Mouse (Mus musculus): ENCODE results near the gene Tns3. TPM values are rescaled to one million over a fixed set of nuclear protein-coding genes. Genes with fewer than 3 reads are reported as not detected.

Tns3 gene
- total RNA-seq, 2 experiments from 2014 or later, result 22.3 to 23.2 TPM

DNA sequence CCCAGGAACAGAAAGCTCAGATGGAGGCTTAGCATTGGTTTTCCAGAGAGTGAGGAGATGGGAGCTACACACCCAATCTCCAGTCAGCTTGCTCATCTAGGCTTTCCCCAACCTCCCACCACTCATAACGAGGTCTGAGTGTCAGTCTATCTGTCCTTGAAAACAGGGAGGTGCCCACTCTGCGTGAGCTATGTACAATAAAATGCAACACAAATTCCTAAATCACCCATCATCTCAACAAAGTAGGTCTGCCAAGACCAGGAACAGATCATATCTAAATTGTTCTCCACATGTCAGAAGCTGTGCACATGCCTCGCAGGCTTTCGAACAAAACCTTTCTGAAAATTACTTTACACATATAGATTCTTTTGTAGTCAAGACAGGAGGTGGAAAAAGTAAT is 134.3 kb downstream of the Tns3 start:
- DNase-seq, result no peak

GRCm38 (mm10) chr11:8525463-8526145 is 138.7 kb downstream of the Tns3 start:
- DNase-seq, result no peak

DNA sequence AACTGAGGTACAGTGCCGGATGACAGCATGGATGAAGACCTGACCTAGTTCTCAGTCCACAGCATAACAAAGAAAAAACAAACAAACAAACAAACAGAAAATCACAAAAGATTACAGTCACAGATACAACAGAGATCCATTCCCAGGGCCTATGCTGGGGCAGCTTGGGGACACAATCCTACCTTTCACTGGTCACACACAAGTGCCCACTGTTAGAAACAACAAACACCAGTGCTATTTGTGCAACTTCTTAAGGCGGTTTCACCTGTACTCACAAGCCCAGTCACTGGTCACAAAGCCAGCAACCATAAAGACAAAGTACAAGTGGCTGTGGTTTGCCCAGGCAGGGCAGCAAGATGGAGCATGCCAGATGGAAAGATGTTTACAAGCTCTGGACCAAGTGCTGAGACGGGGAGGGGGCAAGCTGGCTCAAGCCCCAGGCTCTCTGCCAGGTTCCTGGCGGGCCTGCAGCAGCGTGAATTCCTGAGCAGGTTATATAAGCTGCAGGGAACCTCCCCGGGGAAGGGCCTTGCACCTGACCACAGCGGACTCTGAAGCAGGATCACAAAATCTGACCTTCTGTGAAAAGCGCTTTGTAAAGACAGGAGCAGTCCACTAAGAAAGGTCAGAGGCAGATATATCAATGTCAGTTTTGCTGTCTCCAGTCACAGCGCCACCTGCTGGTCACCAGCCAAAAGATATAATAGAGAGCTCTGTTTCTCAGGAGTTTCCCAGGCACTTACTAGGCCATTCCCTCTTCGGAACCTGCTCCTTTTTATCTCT is 140.8 kb downstream of the Tns3 start:
- DNase-seq, result peak; percentile 69 to 89

DNA sequence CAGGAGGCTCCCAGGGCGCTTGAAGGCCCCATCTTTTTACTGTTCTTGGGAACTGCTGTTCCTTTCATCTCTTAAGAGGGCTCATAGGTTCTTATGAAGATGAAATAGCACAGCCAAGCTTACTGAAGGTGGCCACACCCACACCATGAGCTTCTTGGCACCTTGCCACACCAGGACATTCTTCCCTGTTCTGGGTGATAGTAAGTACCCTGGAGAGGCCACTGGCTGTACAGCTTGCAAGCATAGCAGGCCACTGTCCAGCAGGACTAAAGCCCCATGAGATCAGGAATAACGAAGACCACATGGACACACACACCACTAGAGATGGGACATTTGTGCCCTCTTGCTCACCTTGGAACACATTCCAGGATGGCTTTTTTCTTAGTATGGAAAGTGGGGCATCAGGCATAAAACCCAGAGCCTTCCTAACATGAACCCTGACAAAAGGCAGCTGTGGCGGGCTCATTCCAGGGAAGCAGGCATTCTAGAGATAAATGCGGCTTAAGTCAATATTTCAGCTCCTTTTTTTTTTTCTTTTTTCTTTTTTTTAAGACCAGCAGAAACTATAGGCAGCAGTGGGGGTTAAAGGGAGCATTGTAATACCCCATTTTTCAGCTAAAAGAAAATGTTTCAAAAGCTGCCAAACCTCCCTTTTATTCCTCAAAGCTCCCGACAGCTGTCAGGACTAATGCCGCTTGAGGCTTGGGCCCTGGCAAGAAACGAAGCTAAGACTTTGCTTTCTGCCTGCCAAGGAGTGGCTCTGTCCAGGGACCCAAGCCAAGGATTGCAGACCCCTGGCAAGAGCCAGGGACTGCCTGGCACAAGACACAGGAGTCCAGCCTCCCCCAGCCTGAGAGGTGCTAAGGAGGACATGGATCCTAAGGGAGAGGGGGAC is 150.7 kb downstream of the Tns3 start:
- DNase-seq, result peak; percentile 58 to 67

DNA sequence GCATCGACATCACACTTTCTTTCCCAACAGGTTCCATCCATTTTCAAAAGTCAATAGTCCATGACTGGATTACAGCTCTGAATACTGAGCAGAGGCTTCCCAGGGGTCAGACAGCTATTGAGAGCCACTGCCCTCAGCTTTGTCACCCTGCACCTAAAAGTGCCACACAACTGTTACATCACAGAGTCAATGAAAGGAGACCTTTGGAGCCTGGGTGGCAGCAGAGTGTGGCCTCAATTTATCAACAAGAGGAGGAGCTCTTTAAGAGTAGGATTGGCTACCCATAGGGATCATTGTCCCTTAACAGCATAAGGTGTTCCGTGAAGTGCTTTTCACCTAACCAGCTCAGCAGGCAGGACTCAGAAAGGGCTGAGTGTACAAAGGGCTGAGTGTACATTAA is 154.0 kb downstream of the Tns3 start:
- DNase-seq, result no peak

DNA sequence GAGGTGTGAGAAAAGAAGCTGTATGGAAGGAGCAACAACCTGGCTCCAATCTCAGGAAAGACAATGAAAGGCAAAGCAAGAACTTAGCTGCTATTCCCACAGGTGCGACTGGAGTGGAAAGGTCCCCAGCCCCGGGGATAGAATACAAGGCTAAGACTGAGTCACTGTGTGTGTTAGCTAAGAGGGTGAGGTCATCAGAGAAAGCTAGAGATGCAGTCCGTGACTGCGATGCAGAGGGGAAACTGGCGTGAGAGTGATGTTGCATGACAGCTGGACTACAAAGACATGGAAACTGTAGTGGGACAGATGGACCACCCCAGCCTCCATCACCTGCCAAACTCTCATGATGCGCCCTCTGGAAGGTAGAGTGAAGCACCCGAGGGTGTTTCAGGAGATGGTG is 154.7 kb downstream of the Tns3 start:
- DNase-seq, result no peak

GRCm38 (mm10) chr11:8503735-8504134 is 160.6 kb downstream of the Tns3 start:
- DNase-seq, result no peak

GRCm38 (mm10) chr11:8500855-8501254 is 163.5 kb downstream of the Tns3 start:
- no peak for DNase-seq

GRCm38 (mm10) chr11:8497136-8497535 is 167.2 kb downstream of the Tns3 start:
- peak in 1 of 2 experiments; percentile 27 for DNase-seq

DNA sequence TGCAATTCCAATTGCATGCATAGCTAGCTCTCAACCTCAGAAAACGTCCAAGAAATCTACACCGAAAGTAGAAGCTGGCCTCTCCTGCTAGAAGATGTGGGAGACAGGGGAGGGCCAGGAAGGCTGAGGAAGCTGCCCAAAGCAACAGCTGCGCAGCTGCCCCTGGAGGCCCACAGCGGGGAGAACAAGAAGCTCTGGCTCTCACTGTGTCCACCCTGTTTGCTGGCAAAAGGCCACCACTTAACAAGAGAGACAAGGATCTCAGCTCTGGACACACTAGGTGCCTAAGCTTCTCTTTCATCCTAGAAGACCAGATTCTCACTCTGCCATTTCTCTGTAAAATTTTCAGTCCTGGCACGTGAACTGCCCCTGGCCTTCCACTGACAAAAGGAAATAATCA is 167.6 kb downstream of the Tns3 start:
- DNase-seq, result peak; percentile 73 to 85

- no peak for DNase-seq
Observed at GRCm38 (mm10) chr11:8495801-8496200, 168.5 kb downstream of the Tns3 start.

- DNase-seq, result no peak
Observed at GRCm38 (mm10) chr11:8495036-8495435, 169.3 kb downstream of the Tns3 start.

- DNase-seq, result no peak
Observed at GRCm38 (mm10) chr11:8493931-8494490, 170.3 kb downstream of the Tns3 start.

- DNase-seq, result no peak
Observed at GRCm38 (mm10) chr11:8492332-8492731, 172.0 kb downstream of the Tns3 start.

GRCm38 (mm10) chr11:8488248-8488647 is 176.1 kb downstream of the Tns3 start:
- DNase-seq, result no peak

- peak; percentile 63 to 70 for DNase-seq
Observed at GRCm38 (mm10) chr11:8486552-8486951, 177.8 kb downstream of the Tns3 start.

- no peak for DNase-seq
Observed at GRCm38 (mm10) chr11:8484538-8484937, 179.8 kb downstream of the Tns3 start.

DNA sequence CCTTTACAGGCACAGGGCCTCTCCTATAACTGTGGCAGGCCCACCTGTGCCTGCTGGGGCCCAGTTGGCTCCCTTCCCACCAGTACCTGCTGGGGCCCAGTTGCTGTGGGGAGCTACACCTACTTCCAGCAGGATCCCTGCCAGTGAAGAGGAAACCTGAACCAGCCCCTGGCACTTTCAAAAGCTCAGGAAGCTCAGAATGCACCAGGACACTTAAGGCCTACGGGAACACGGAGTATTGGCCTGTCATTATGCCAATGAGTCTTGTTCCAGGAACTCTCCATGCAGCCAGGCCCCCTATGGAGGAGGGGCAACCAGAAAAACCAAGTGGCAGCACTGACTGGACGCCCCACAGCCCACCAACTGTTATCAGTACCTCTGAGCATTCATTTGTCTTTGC is 181.6 kb downstream of the Tns3 start:
- DNase-seq, result peak; percentile 33 to 49

- DNase-seq, result no peak
Observed at GRCm38 (mm10) chr11:8481962-8482361, 182.4 kb downstream of the Tns3 start.

GRCm38 (mm10) chr11:8481529-8481928 is 182.8 kb downstream of the Tns3 start:
- no peak for DNase-seq

GRCm38 (mm10) chr11:8479858-8480257 is 184.5 kb downstream of the Tns3 start:
- DNase-seq, result no peak

DNA sequence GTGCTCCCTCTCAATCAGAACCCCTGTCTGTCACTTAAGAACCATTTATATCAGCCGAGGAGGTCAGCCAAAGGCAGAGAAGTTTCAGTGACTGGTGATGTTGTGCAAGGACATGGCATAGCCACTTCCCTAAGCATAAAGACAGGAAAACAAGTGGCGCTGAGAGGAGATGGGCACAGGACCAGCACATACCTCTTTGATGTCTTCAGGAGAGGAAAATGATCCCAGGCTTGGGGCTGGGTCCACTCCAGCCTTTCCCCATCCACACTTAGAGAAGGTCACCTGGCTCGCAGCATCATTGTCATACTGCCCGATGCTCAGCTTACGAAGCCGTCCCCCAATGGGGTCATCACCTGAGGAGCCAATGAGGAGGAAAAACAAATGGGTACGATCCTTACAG is 185.0 kb downstream of the Tns3 start:
- no peak for DNase-seq

Data from heart, adult 18-20 months (tissue).